ENCODE assay signal across 8 mouse cellular contexts in the genomic region with DNA sequence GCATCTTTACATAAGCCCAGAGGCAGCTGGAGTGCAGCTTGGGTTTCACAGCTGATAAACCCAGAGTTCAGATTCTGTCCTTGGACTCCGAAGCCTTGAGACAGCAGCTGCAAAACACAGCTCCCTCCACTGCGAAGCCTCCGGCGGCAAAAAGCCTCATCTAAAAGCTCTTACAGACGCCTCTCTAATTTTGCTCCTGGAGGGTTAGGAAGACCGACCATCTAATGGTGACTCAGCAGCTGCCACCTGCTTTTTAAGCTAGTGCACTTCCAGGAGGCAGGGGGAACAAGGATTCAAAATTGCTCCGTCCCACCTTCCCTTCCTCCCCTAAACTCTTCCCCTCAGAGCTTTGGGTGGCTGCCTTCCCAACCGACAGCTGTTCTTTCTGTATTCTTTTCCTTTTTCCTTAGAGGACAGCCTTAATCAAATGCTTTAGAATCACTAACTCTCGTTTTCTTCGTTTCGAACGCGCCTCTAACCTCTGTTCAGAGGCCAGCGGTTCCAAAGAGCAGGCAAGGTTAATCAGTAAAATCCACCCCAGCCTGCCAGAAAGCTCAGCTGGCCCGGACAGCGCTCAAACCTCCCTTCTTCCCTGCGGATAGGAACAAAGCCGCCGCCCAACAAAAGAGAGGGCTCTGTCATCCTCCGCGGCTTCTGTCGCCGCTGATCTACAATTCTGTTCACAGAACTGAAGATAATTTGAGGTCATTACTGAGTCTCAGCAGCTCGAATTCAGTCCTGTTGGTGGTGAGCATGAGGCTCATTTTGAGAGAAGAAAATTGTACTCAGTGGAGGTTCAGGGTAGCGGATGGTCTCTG. TPM values are rescaled to one million over a fixed set of nuclear protein-coding genes. Genes with fewer than 3 reads are reported as not detected.
A peak's percentile ranks its signal among the peaks of the same experiment; 100 is the strongest.
DNase-seq lines count a peak whose midpoint lies in the region; ATAC-seq lines count a peak whose summit lies in the region.

No protein-coding gene starts in this region.

- peak overlapping the region; percentile 62 for H3K4me2 ChIP-seq in intestine, embryonic 14.5 days (ENCODE audit: low read length)
- H3K4me2 ChIP-seq in midbrain, embryonic 12.5 days (replicated peaks), result peak overlapping the region; percentile 36
- peak overlapping the region; percentile 43 for H3K4me2 ChIP-seq in stomach, embryonic 14.5 days (replicated peaks; ENCODE audit: low read depth, low read length)

- H3K4me3 ChIP-seq in intestine, embryonic 14.5 days (ENCODE audit: low read depth, low read length), result peak overlapping the region; percentile 33
- peak overlapping the region; percentile 22 for H3K4me3 ChIP-seq in midbrain, embryonic 12.5 days
- H3K4me3 ChIP-seq in stomach, embryonic 14.5 days (ENCODE audit: low read depth, low read length), result peak overlapping the region; percentile 18; the same call in 1 of the 2 replicates

- peak overlapping the region; percentile 16; the same call in 1 of the 2 replicates for H3K9ac ChIP-seq in intestine, embryonic 14.5 days (ENCODE audit: low read length)
- peak overlapping the region; percentile 51 for H3K9ac ChIP-seq in midbrain, embryonic 12.5 days (replicated peaks)
- no peak overlapping the region for H3K9ac ChIP-seq in stomach, embryonic 14.5 days (replicated peaks; ENCODE audit: low read depth, low read length)

- intact Hi-C loops in gastrocnemius, postnatal 14 days (cut with DNase I; ENCODE audit: low total_unique reads), result no loop called here
- intact Hi-C loops in left cerebral cortex, postnatal 14 days (cut with DNase I), result loop anchor here (2.0 kb wide), 1 partner anchor 68 kb away; no protein-coding TSS in a partner anchor

- H3K27me3 ChIP-seq in intestine, embryonic 14.5 days (replicated peaks; ENCODE audit: control insufficient read depth, insufficient read depth, low read length), result no peaks in the 10 kb centered on the region
- H3K27me3 ChIP-seq in midbrain, embryonic 12.5 days, result no peaks in the 10 kb centered on the region
- H3K27me3 ChIP-seq in stomach, embryonic 14.5 days (ENCODE audit: control insufficient read depth, insufficient read depth, low read length), result no peaks in the 10 kb centered on the region

- peak; percentile 59 for DNase-seq in adrenal gland, postnatal 10 days
- DNase-seq in cerebellum, postnatal 25 days, result peak; percentile 66
- peak; percentile 66 for DNase-seq in gastrocnemius, postnatal 14 days
- DNase-seq in intestine, embryonic 14.5 days (ENCODE audit: low spot score), result peak; percentile 72
- DNase-seq in left cerebral cortex, postnatal 14 days (ENCODE audit: low spot score in 2 of 2), result peak; percentile 52 to 56
- DNase-seq in adipocyte (ENCODE audit: low spot score), result no peak

- H3K4me1 ChIP-seq in intestine, embryonic 14.5 days (replicated peaks; ENCODE audit: control insufficient read depth, insufficient read depth, low read length), result peaks cover 3% of the 10 kb centered on the region; the same call in 1 of the 2 replicates
- H3K4me1 ChIP-seq in midbrain, embryonic 12.5 days, result peaks cover 36% of the 10 kb centered on the region
- H3K4me1 ChIP-seq in stomach, embryonic 14.5 days (ENCODE audit: control insufficient read depth, insufficient read depth, low read length), result peaks cover 6% of the 10 kb centered on the region; the same call in 1 of the 2 replicates

- H3K36me3 ChIP-seq in intestine, embryonic 14.5 days (ENCODE audit: control insufficient read depth, insufficient read depth, low read length), result no peaks in the 10 kb centered on the region
- H3K36me3 ChIP-seq in midbrain, embryonic 12.5 days, result no peaks in the 10 kb centered on the region
- H3K36me3 ChIP-seq in stomach, embryonic 14.5 days (ENCODE audit: control insufficient read depth, insufficient read depth, low read length), result no peaks in the 10 kb centered on the region

- peak; percentile 64; the same call in 1 of the 2 replicates for ATAC-seq in intestine, embryonic 14.5 days (replicated peaks; ENCODE audit: low FRiP score, low TSS enrichment, low read depth)
- ATAC-seq in midbrain, embryonic 12.5 days (ENCODE audit: low FRiP score, low read depth), result peak; percentile 91
- 0 out of 2 replicates have a peak, but pooled peaks have one; percentile 46 for ATAC-seq in stomach, embryonic 14.5 days (ENCODE audit: insufficient number of reproducible peaks, insufficient read depth, low FRiP score, low read depth)

- 6% methylated on average over 25 of the region's 25 CpGs for WGBS in intestine, embryonic 14.5 days
- WGBS in midbrain, embryonic 12.5 days, result under 1% methylated on average over 25 of the region's 25 CpGs
- WGBS in stomach, embryonic 14.5 days, result 6% methylated on average over 25 of the region's 25 CpGs

- no peaks in the 10 kb centered on the region for H3K9me3 ChIP-seq in intestine, embryonic 14.5 days (ENCODE audit: control insufficient read depth, low read length)
- H3K9me3 ChIP-seq in midbrain, embryonic 12.5 days, result no peaks in the 10 kb centered on the region
- no peaks in the 10 kb centered on the region for H3K9me3 ChIP-seq in stomach, embryonic 14.5 days (ENCODE audit: control insufficient read depth, low read depth, low read length)

- H3K27ac ChIP-seq in intestine, embryonic 14.5 days (ENCODE audit: low read depth), result no peak overlapping the region; the same call in 1 of the 2 replicates
- peak overlapping the region; percentile 96 for H3K27ac ChIP-seq in midbrain, embryonic 12.5 days (replicated peaks)
- H3K27ac ChIP-seq in stomach, embryonic 14.5 days (ENCODE audit: low read length), result 0 out of 2 replicates have a peak overlapping the region, but pooled peaks have one; percentile 21

RNA-seq across cellular contexts. Expression of a gene that starts 4.5 kb away (rescaled TPM):
- total RNA-seq in adrenal gland, postnatal 10 days (2021), result 10 to 100 TPM; 20.0 to 33.9 TPM
- not detected for total RNA-seq in gastrocnemius, postnatal 14 days (2021)
- polyA plus RNA-seq in intestine, embryonic 14.5 days (2014; fragmentation: Nextera tagmentation; extraction: Ambion mirVana), result 0.11 and 0.24 TPM in 2 replicates
- total RNA-seq in left cerebral cortex, postnatal 14 days (2021), result not detected
- 0.21 TPM in 1 of 2 replicates, not detected in the other for polyA plus RNA-seq in midbrain, embryonic 12.5 days (2016; fragmentation: Nextera tagmentation; extraction: Ambion mirVana)
- not detected in 2 replicates for polyA plus RNA-seq in stomach, embryonic 14.5 days (2014; fragmentation: Nextera tagmentation; extraction: Ambion mirVana)

RNA-seq across cellular contexts. Expression of a gene that starts 44.7 kb away (rescaled TPM):
- 10 to 100 TPM; 11.1 to 13.1 TPM for total RNA-seq in adrenal gland, postnatal 10 days (2021)
- total RNA-seq in gastrocnemius, postnatal 14 days (2021), result 1 to 10 TPM; 6.0 to 6.8 TPM
- polyA plus RNA-seq in intestine, embryonic 14.5 days (2014; fragmentation: Nextera tagmentation; extraction: Ambion mirVana), result 28.1 and 32.8 TPM in 2 replicates
- 1 to 10 TPM; 8.1 to 9.4 TPM for total RNA-seq in left cerebral cortex, postnatal 14 days (2021)
- 35.5 and 36.2 TPM in 2 replicates for polyA plus RNA-seq in midbrain, embryonic 12.5 days (2016; fragmentation: Nextera tagmentation; extraction: Ambion mirVana)
- polyA plus RNA-seq in stomach, embryonic 14.5 days (2014; fragmentation: Nextera tagmentation; extraction: Ambion mirVana), result 25.8 and 28.5 TPM in 2 replicates

RNA-seq across cellular contexts. Expression of a gene that starts 44.8 kb away (rescaled TPM):
- total RNA-seq in adrenal gland, postnatal 10 days (2021), result 10 to 100 TPM; 13.8 to 14.2 TPM
- total RNA-seq in gastrocnemius, postnatal 14 days (2021), result 1 to 10 TPM; 6.6 to 7.5 TPM
- polyA plus RNA-seq in intestine, embryonic 14.5 days (2014; fragmentation: Nextera tagmentation; extraction: Ambion mirVana), result 24.6 and 28.3 TPM in 2 replicates
- total RNA-seq in left cerebral cortex, postnatal 14 days (2021), result 10 to 100 TPM; 15.1 TPM
- 46.7 and 53.7 TPM in 2 replicates for polyA plus RNA-seq in midbrain, embryonic 12.5 days (2016; fragmentation: Nextera tagmentation; extraction: Ambion mirVana)
- polyA plus RNA-seq in stomach, embryonic 14.5 days (2014; fragmentation: Nextera tagmentation; extraction: Ambion mirVana), result 25.0 and 26.3 TPM in 2 replicates

Comparison
In these comparisons a context has a peak if more than half of its experiments do, and no peak if none do; other contexts are left out.
1. RNA of a gene that starts 4.5 kb away (total RNA-seq): 20.0 to 33.9 TPM in adrenal gland, postnatal 10 days; not detected in gastrocnemius, postnatal 14 days and not detected in left cerebral cortex, postnatal 14 days; every median in the first group is over 10 times any median in the second.
2. Peak in every context shown above with its lines, with median percentiles within 50 percentile points of each other: ATAC-seq, H3K4me2 ChIP-seq and H3K4me3 ChIP-seq.